Mouse (Mus musculus) mouse embryonic stem cell (cell line): ENCODE results near the gene Pde1a.
"Not testable (repeated sequence)": the region's sequence is repeated elsewhere in the genome, so short reads cannot be mapped to it uniquely, and the experiment has no call there.

Experiments used
- in situ Hi-C, 2 experiments: fragments of 300-500 bp; cut with MboI; formaldehyde crosslinking; loops; 1 replicate in 1 of 2; 3 replicates in 1 of 2; pipeline ENCODE4 v1.14.3; 2019 to 2020; ENCODE audit warnings: low sequenced_read_pairs in 2 of 2, low pct_unique_long_range_greater_than_20kb in 1 of 2, mixed read lengths in 1 of 2; ENCODE audit not compliant: unreplicated experiment in 1 of 2

The Pde1a gene

DNA sequence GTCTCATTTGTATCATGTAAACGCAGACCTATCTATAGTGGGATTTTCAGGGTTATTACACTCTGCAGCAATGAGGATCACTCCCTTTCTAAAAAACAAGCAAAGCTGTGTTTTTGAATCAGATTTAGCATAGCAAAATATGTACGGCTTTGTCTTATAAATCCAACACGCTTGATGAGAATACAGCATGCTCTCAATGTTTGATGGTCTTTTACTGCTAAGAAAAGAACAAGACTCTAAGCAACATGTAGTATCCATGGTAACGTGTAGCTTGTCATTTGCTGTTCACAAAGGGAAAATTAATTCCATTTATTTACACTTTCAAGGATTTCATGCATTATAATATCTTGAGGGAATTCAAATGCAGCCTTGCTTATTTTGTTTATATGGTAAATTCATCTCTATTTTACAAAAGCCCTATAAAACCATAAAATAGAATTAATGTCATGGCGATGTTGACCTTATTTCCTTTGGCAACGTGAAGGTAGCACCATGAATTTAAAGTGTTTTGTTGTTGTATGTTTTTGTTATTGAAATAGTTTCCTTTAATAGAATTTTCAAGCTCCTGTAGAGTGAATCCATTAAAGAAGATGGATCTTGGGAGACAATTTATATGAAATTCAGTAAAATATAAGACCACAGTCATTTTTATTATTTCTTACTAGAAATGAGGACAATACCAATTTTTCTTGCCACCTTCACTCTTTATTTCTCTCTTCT lies 245.5 kb downstream of the Pde1a start:
- in situ Hi-C loops = no loop called here

- in situ Hi-C loops = no loop called here
Observed at GRCm38 (mm10) chr2:79883210-79883609, 246.0 kb downstream of the Pde1a start.

DNA sequence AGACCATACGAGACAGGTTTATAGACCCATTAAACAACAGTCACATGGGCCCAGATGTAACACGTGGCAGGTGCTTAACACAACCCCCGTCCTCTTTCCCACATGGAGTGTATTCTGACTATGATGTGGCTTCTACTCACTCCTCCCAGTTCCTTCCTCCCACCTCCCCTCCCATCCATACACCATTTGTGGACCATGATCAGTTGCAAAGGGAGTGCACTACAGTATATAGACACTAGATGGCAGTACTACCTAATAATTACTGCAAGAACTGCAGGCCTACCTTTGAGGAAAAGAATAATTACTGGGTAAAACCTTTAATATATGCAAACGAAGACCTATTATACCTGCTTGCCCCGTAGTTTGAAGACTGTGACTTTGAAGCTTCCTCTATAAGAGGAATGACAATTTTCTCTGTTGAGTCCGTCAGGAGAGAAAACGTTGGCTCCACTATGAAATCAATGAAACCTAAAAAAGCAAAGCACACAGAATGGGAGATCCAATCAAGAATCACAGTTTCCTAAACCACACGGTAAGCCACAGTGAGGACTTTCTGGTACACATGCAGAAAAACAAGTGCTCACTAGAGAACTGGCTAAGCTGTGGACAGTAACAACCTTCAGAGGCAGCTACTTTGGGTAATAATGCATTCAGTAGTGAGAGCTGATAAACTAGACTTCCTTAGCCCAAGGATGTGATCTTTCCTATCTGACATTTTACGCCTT lies 263.8 kb downstream of the Pde1a start:
- in situ Hi-C loops = loop anchor here (10.0 kb wide), 2 partner anchors 399 to 409 kb away; no protein-coding TSS in a partner anchor

- in situ Hi-C loops = no loop called here
Observed at GRCm38 (mm10) chr2:79856874-79857273, 272.4 kb downstream of the Pde1a start.

- in situ Hi-C loops = not testable (repeated sequence)
Observed at GRCm38 (mm10) chr2:79847396-79847795, 281.9 kb downstream of the Pde1a start.

DNA sequence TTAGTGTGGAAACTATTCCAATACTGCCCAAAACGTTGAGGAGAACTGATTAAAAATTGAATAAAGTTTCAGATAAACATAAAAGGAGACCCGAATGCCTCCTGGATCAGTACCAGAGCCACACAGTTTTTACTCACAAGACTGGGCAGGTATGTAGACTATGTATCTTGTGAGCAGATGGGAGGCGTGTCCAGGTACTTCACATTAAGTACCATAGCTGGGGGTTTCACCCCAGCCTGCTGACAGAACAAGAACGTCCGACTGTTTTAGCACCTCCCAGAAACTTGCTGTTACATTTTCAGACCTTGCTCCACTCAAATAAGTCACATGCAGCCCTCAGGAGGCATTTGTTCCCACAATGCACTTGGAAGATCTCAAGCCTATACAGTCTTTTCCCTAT lies 289.7 kb downstream of the Pde1a start:
- in situ Hi-C loops = no loop called here

DNA sequence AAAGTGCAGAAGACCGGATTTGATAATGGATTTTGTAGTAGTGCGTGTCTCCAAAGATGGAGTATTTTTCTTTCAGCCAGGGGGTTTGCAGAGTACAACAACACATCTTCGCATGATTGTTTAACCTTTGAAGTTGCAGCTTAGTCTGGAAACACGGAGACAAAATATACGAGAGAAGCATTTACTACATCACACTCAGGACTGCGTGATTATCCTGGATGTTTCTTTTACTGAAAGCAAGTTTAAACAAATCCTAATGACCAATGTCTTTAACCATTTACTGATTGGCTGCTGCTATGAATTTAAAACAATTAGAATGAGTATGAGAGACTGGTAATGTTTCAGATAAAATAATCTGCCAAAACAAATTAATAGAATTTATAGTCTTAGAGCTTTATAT lies 290.2 kb downstream of the Pde1a start:
- in situ Hi-C loops = no loop called here

GRCm38 (mm10) chr2:79825853-79826252 lies 303.4 kb downstream of the Pde1a start:
- in situ Hi-C loops = no loop called here

- in situ Hi-C loops = no loop called here
Observed at GRCm38 (mm10) chr2:79819543-79819942, 309.7 kb downstream of the Pde1a start.

- in situ Hi-C loops = no loop called here
Observed at GRCm38 (mm10) chr2:79815708-79816484, 313.4 kb downstream of the Pde1a start.

GRCm38 (mm10) chr2:79798627-79799026 lies 330.6 kb downstream of the Pde1a start:
- in situ Hi-C loops = no loop called here

DNA sequence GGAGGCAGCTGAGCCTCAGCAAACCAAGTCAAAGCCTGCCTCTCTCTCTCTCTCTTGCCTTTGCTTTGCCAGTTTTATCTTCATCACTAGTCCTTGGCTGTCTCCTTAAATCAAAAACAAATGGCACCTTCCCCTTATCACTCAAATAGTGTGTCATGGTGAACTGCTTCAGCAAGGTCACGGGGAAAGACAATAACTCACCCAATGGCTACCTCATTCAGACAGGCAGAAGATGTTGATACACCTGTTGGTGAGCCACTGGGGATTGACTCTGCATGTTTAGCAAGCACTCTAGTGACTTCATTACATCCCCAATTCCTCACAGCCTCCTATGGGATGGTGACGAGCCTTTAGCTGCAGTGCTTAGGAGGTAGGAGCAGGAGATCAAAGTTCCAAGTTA lies 331.8 kb downstream of the Pde1a start:
- in situ Hi-C loops = no loop called here

DNA sequence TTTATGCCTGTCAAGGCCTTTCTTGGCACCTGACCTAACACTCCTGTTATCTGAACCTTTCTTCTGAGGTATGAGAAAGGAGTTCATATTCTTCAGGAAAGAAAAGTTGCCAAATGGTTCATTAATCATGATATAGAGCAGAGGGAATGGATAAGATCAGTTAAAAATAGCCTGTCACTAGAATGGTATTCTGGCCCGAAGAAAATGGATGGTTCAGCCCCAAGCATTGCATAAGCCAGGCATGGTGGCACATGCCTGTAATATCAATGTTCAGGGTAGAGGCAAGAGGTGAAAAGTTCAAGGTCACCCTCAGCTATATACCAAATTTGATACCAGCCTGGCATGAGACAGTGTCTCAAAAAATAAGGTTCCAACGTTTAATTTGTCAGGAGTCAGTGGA lies 336.1 kb downstream of the Pde1a start:
- in situ Hi-C loops = no loop called here

GRCm38 (mm10) chr2:79786467-79786866 lies 342.8 kb downstream of the Pde1a start:
- in situ Hi-C loops = no loop called here

DNA sequence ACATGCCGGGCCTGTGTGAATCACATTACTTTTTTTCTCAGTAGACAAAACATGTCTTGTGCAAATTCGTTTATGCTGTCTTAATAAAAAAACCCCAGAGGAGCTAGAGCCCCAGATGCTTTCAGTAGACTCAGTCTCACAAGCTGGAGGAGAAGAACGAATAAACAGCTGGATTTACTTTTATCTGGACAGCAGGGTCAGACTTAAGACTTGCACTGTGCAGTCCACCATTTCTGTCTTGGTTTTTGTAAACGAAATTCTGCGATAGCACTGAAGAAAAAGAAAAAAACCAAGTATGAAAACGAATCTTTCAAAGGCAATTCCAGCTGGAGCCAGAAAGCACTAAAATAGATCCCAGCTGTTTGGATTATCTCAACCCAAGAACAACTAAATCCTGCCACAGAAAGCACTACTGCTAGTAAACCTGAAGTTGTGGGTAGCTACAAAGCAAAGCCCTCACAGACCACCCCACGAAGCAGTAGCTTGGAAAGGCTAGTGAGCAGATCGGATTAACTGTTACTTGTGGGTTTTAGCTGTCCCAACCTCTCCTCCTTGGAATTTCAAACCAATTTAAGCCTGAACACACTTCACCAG lies 343.6 kb downstream of the Pde1a start:
- in situ Hi-C loops = no loop called here
